Mouse (Mus musculus) C2C12 (cell line): ENCODE measurements around the gene Myo9b.

ENCODE experiments used
- CEBPB ChIP-seq: IDR thresholded peaks from one replicate; pipeline ENCODE4 v1.6.1; 2011; ENCODE audit warnings: low read depth, mild to moderate bottlenecking, control low read depth, moderate library complexity
- CTCF ChIP-seq: IDR thresholded peaks from one replicate; pipeline ENCODE4 v1.5.1; 2011; ENCODE audit not compliant: control insufficient read depth, insufficient read depth, insufficient read length
- FOSL1 ChIP-seq: IDR thresholded peaks from one replicate; pipeline ENCODE4 v1.8.0; 2011; ENCODE audit warnings: mild to moderate bottlenecking, low read length; ENCODE audit not compliant: poor library complexity, insufficient read depth, severe bottlenecking
- MAX ChIP-seq: IDR thresholded peaks from one replicate; pipeline ENCODE4 v1.6.1; 2011; ENCODE audit warnings: mild to moderate bottlenecking, control low read depth
- MYOD1 ChIP-seq: IDR thresholded peaks from one replicate; pipeline ENCODE4 v1.6.1; 2011; ENCODE audit warnings: low read depth; ENCODE audit not compliant: control insufficient read depth, insufficient read length
- MYOG ChIP-seq: IDR thresholded peaks from one replicate; pipeline ENCODE4 v1.6.1; 2011; ENCODE audit not compliant: control insufficient read depth, insufficient read length; ENCODE audit errors: extremely low read depth
- USF1 ChIP-seq: IDR thresholded peaks from one replicate; pipeline ENCODE4 v1.6.1; 2011; ENCODE audit warnings: low read depth, mild to moderate bottlenecking, control low read depth, moderate library complexity

DNA sequence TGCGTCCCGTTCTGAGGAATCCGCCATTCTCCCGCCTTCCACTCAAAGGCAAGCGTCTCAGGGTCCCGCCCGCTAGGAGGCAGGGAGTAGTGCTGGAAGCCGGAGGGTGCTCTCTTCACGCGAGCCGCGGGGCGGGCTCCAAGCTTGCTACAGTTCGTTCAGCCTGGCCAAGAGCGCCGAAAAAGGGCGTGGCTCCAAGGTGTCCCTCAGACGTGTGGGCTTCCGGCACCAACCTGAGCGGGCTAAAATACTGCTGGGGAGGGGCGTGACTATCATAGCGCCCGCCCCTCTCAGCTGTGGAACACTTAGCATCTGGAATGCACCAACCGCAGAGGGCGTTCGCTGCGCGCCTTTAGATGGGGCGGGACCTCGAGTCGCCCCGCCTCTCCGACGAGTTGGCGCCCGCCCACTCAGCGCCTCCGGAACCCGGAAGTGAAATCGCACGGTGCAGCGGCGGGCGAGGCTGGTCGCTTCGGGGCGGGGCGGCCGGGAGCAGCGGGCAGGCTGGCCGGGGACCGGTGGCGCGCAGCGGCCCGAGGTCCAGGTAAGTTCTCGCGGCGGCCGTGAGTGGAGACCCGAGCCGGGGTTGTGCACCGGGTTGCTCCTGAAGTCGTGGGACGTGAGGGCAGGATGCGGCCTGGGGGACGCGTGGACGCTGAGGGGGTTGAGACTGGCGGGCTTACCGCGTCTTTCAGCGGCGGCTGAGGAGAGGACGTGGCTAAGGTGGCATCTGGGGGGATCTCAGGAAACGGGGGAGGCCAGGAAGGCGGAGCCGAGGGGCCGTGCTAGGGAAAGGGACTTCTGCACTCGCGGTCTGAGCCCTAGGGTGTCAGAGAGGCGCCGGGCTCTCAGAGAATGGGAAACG is at the start of gene Myo9b, which contains the start of gene Haus8:
- TF ChIP-seq CTCF (no peak), MYOD1 (no peak), MAX (peak; percentile 37), CEBPB (no peak), USF1 (no peak), MYOG (no peak), FOSL1 (no peak)
